In genomic region chr8:111213406-111213805, GRCm38 (mm10) we compare ENCODE assay signal across 23 mouse cellular contexts. TPM values are rescaled to one million over a fixed set of nuclear protein-coding genes. Genes with fewer than 3 reads are reported as not detected.
DNase-seq lines count a peak whose midpoint lies in the region; ATAC-seq and TF ChIP-seq lines count a peak whose summit lies in the region.
"Had no signal": no experiment of that assay in that cellular context is flagged by ENCODE, and none has a peak within 500 bp of the region (broad histone marks: within the 10 kb centered on the region; RNA-seq: fewer than 3 reads in every experiment).

No protein-coding gene starts in this region.

- ATAC-seq in liver, embryonic 12.5 days, result no peak
- no peak for ATAC-seq in liver, postnatal 0 days
- peak; percentile 6; the same call in 1 of the 2 replicates for ATAC-seq in megakaryocyte-erythroid progenitor cell, adult 5-6 weeks (replicated peaks; ENCODE audit: low FRiP score, low TSS enrichment, poor library complexity, severe bottlenecking)
- ATAC-seq: activated CD4-positive, CD25-positive, alpha-beta regulatory T cell, adult 4 months; CD4-positive, CD25-positive, alpha-beta regulatory T cell, adult 4 months; forebrain, embryonic 13.5 days; forebrain, embryonic 15.5 days; forebrain, postnatal 0 days; Patski had no signal

- H3K4me2 ChIP-seq in liver, embryonic 12.5 days, result no peak overlapping the region
- H3K4me2 ChIP-seq in liver, postnatal 0 days (ENCODE audit: low read depth, low read length), result no peak overlapping the region
- H3K4me2 ChIP-seq: embryonic facial prominence, embryonic 12.5 days; forebrain, embryonic 13.5 days; forebrain, embryonic 15.5 days had no signal

- no peaks in the 10 kb centered on the region for H3K9me3 ChIP-seq in liver, embryonic 12.5 days (replicated peaks)
- H3K9me3 ChIP-seq in liver, postnatal 0 days (ENCODE audit: low read length), result no peaks in the 10 kb centered on the region
- H3K9me3 ChIP-seq: embryonic facial prominence, embryonic 10.5 days; forebrain, embryonic 13.5 days; forebrain, embryonic 15.5 days; G1E had no signal

- H3K36me3 ChIP-seq in liver, embryonic 12.5 days, result no peaks in the 10 kb centered on the region
- H3K36me3 ChIP-seq in liver, postnatal 0 days (replicated peaks; ENCODE audit: insufficient read depth, low read length), result no peaks in the 10 kb centered on the region
- H3K36me3 ChIP-seq: embryonic facial prominence, embryonic 12.5 days; forebrain, embryonic 15.5 days; G1E had no signal

- peak overlapping the region; percentile 22; the same call in 1 of the 2 replicates for H3K27ac ChIP-seq in liver, embryonic 12.5 days
- no peak overlapping the region for H3K27ac ChIP-seq in liver, postnatal 0 days (ENCODE audit: low read depth)
- H3K27ac ChIP-seq: embryonic facial prominence, embryonic 10.5 days; embryonic facial prominence, embryonic 12.5 days; forebrain, embryonic 13.5 days; forebrain, embryonic 15.5 days had no signal

- H3K9ac ChIP-seq in liver, embryonic 12.5 days, result no peak overlapping the region
- H3K9ac ChIP-seq in liver, postnatal 0 days (replicated peaks), result no peak overlapping the region
- H3K9ac ChIP-seq: embryonic facial prominence, embryonic 12.5 days; forebrain, embryonic 13.5 days; forebrain, embryonic 15.5 days; forebrain, postnatal 0 days had no signal

- peak; percentile 20 for DNase-seq in adrenal gland, adult 2 months
- no peak for DNase-seq in adrenal gland, postnatal 10 days
- no peak for DNase-seq in liver, postnatal 0 days
- DNase-seq: adrenal gland, postnatal 14 days; adrenal gland, postnatal 36 days; B cell, adult 2 months; cerebellum, adult 11-12 months; cerebellum, adult 2 months; cerebellum, adult 9-10 months; cerebellum, postnatal 10 days; cerebellum, postnatal 25 days; forebrain, postnatal 0 days had no signal

- no peaks in the 10 kb centered on the region for H3K27me3 ChIP-seq in liver, embryonic 12.5 days (replicated peaks)
- H3K27me3 ChIP-seq in liver, postnatal 0 days (ENCODE audit: insufficient read depth, low read length), result no peaks in the 10 kb centered on the region
- H3K27me3 ChIP-seq: CH12.LX; embryonic facial prominence, embryonic 12.5 days; forebrain, embryonic 13.5 days; forebrain, embryonic 15.5 days; Patski had no signal

- no peak overlapping the region for H3K4me3 ChIP-seq in liver, embryonic 12.5 days
- H3K4me3 ChIP-seq in liver, postnatal 0 days (ENCODE audit: low read depth, low read length), result no peak overlapping the region
- H3K4me3 ChIP-seq: embryonic facial prominence, embryonic 10.5 days; embryonic facial prominence, embryonic 12.5 days; forebrain, embryonic 13.5 days; forebrain, embryonic 15.5 days had no signal

- peaks cover 26% of the 10 kb centered on the region for H3K4me1 ChIP-seq in liver, embryonic 12.5 days
- H3K4me1 ChIP-seq in liver, postnatal 0 days (ENCODE audit: insufficient read depth), result peaks cover 8% of the 10 kb centered on the region
- H3K4me1 ChIP-seq: embryonic facial prominence, embryonic 10.5 days; embryonic facial prominence, embryonic 12.5 days had no signal

- WGBS in liver, embryonic 12.5 days (ENCODE audit: insufficient replicate concordance), result 79% methylated on average over 5 of the region's 5 CpGs
- 80% methylated on average over 5 of the region's 5 CpGs for WGBS in liver, postnatal 0 days (ENCODE audit: insufficient replicate concordance)

- no peak for TF ChIP-seq EP300 in liver, postnatal 0 days (IDR thresholded peaks at IDR 0.05; ENCODE audit: low read depth)

- no peak for TF ChIP-seq CTCF in liver, postnatal 0 days (IDR thresholded peaks at IDR 0.05; ENCODE audit: low read depth)

RNA-seq across cellular contexts. Expression of gene Glg1, which starts 45.6 kb away (rescaled TPM):
- 100 to 1,000 TPM; 100 to 110 TPM for total RNA-seq in adrenal gland, adult 2 months (2021)
- polyA plus RNA-seq in adrenal gland, adult 2 months (2012; rRNA removed), result 48.1 and 52.6 TPM in 2 replicates
- total RNA-seq in adrenal gland, postnatal 10 days (2021), result 10 to 100 TPM; 79.4 to 92.1 TPM
- 30.7 and 32.3 TPM in 2 replicates for polyA plus RNA-seq in liver, embryonic 12.5 days (2016; fragmentation: Nextera tagmentation; extraction: Ambion mirVana)
- 10.8 and 13.0 TPM in 2 replicates for polyA plus RNA-seq in liver, postnatal 0 days (2015; fragmentation: Nextera tagmentation; extraction: Ambion mirVana)
- total RNA-seq in megakaryocyte-erythroid progenitor cell, adult 5-6 weeks (2014; fragmentation: Nextera tagmentation), result 24.8 and 39.2 TPM in 2 replicates
- total RNA-seq in megakaryocyte-erythroid progenitor cell, adult 5-6 weeks (2017), result 42.1 and 43.2 TPM in 2 replicates
